Mouse (Mus musculus) C2C12 (cell line): ENCODE data around the gene Wdtc1.

Experiments used
- CTCF ChIP-seq: IDR thresholded peaks from one replicate; pipeline ENCODE4 v1.5.1; 2011; ENCODE audit not compliant: control insufficient read depth, insufficient read depth, insufficient read length
- MAX ChIP-seq: IDR thresholded peaks from one replicate; pipeline ENCODE4 v1.6.1; 2011; ENCODE audit warnings: mild to moderate bottlenecking, control low read depth
- USF1 ChIP-seq: IDR thresholded peaks from one replicate; pipeline ENCODE4 v1.6.1; 2011; ENCODE audit warnings: low read depth, mild to moderate bottlenecking, control low read depth, moderate library complexity

DNA sequence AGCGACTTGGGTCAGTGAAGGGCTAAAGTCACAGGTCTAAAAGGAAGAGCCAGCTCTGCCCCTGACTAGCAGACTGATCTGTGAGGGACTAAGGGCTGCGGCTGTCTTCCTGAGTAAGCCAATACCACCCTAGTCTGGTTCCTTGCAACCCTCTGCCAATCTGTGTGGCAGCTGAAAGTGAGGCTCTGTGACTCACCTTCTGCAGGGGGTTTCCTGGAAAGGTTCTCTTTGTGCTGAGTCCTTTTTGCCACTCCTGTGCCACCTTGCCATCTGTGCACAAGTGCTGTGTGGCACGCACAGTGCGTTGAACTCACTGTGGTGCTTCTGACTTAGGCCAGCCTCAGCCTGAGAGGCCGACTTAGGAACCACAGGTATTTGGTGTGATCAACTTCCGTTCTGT lies 46.2 kb upstream of the Wdtc1 start:
- TF ChIP-seq CTCF, result no peak
- no peak for TF ChIP-seq USF1
- no peak for TF ChIP-seq MAX
